Comparison of ENCODE assay signal across 7 mouse cellular contexts in genomic region chr9:65692959-65693603, GRCm38 (mm10). TPM values are rescaled to one million over a fixed set of nuclear protein-coding genes. Genes with fewer than 3 reads are reported as not detected.
DNase-seq lines count a peak whose midpoint lies in the region; ATAC-seq and TF ChIP-seq lines count a peak whose summit lies in the region.

No protein-coding gene starts in this region.

- peaks cover 18% of the 10 kb centered on the region for H3K36me3 ChIP-seq in neural tube, embryonic 11.5 days (ENCODE audit: control insufficient read depth, insufficient read depth, low read length)
- H3K36me3 ChIP-seq in forebrain, embryonic 13.5 days (ENCODE audit: poor library complexity, severe bottlenecking) = peaks cover 80% of the 10 kb centered on the region
- peaks cover 85% of the 10 kb centered on the region for H3K36me3 ChIP-seq in limb, embryonic 12.5 days
- H3K36me3 ChIP-seq in stomach, postnatal 0 days (ENCODE audit: control insufficient read depth, insufficient read depth, low read length) = peaks cover 25% of the 10 kb centered on the region

- peaks cover 13% of the 10 kb centered on the region for H3K4me1 ChIP-seq in neural tube, embryonic 11.5 days (ENCODE audit: control insufficient read depth, insufficient read depth, low read length)
- peaks cover 31% of the 10 kb centered on the region for H3K4me1 ChIP-seq in forebrain, embryonic 13.5 days
- H3K4me1 ChIP-seq in limb, embryonic 12.5 days (replicated peaks) = peaks cover 15% of the 10 kb centered on the region
- H3K4me1 ChIP-seq in stomach, postnatal 0 days (replicated peaks; ENCODE audit: control insufficient read depth, insufficient read depth) = no peaks in the 10 kb centered on the region

- H3K9ac ChIP-seq in neural tube, embryonic 11.5 days (ENCODE audit: low read length) = no peak overlapping the region
- 0 out of 2 replicates have a peak overlapping the region, but pooled peaks have one; percentile 5 for H3K9ac ChIP-seq in forebrain, embryonic 13.5 days
- no peak overlapping the region for H3K9ac ChIP-seq in limb, embryonic 12.5 days (replicated peaks)
- no peak overlapping the region for H3K9ac ChIP-seq in stomach, postnatal 0 days (ENCODE audit: low read length)

- no peak for DNase-seq in neural tube, embryonic 11.5 days (ENCODE audit: low spot score)
- no peak for DNase-seq in neural tube, embryonic 10.5 days (ENCODE audit: extremely low spot score, low spot score)
- DNase-seq in stomach, postnatal 0 days (ENCODE audit: low spot score) = no peak
- no peak for DNase-seq in frontal cortex, adult 2 months (ENCODE audit: extremely low spot score in 1 of 2, low spot score in 1 of 2)
- no peak for DNase-seq in c-Kit-positive CD71-positive TER-119-positive erythroid progenitor cells, embryonic 14.5 days (ENCODE audit: low spot score)

- no peaks in the 10 kb centered on the region for H3K9me3 ChIP-seq in neural tube, embryonic 11.5 days (ENCODE audit: control insufficient read depth, low read length)
- H3K9me3 ChIP-seq in forebrain, embryonic 13.5 days (replicated peaks) = no peaks in the 10 kb centered on the region
- H3K9me3 ChIP-seq in limb, embryonic 12.5 days = no peaks in the 10 kb centered on the region
- H3K9me3 ChIP-seq in stomach, postnatal 0 days (ENCODE audit: control insufficient read depth, low read length) = no peaks in the 10 kb centered on the region

- TF ChIP-seq EP300 in stomach, postnatal 0 days (optimal IDR thresholded peaks at IDR 0.05) = no peak

- H3K4me2 ChIP-seq in neural tube, embryonic 11.5 days (ENCODE audit: low read depth) = no peak overlapping the region
- H3K4me2 ChIP-seq in forebrain, embryonic 13.5 days = no peak overlapping the region
- no peak overlapping the region for H3K4me2 ChIP-seq in limb, embryonic 12.5 days
- H3K4me2 ChIP-seq in stomach, postnatal 0 days (replicated peaks; ENCODE audit: low read depth) = no peak overlapping the region

- no peak for TF ChIP-seq CTCF in stomach, postnatal 0 days (IDR thresholded peaks at IDR 0.05; ENCODE audit: low read depth)

- 0 out of 2 replicates have a peak overlapping the region, but pooled peaks have one; percentile 35 for H3K27ac ChIP-seq in neural tube, embryonic 11.5 days (ENCODE audit: low read depth, low read length)
- peak overlapping the region; percentile 76 for H3K27ac ChIP-seq in forebrain, embryonic 13.5 days
- peak overlapping the region; percentile 84 for H3K27ac ChIP-seq in limb, embryonic 12.5 days
- peak overlapping the region; percentile 30; the same call in 1 of the 2 replicates for H3K27ac ChIP-seq in stomach, postnatal 0 days (replicated peaks)

- no peak overlapping the region for H3K4me3 ChIP-seq in neural tube, embryonic 11.5 days (ENCODE audit: low read depth, low read length)
- H3K4me3 ChIP-seq in forebrain, embryonic 13.5 days = no peak overlapping the region
- H3K4me3 ChIP-seq in limb, embryonic 12.5 days (replicated peaks) = no peak overlapping the region
- no peak overlapping the region for H3K4me3 ChIP-seq in stomach, postnatal 0 days (ENCODE audit: low read depth, low read length)

- WGBS in neural tube, embryonic 11.5 days = 42% methylated on average over 5 of the region's 5 CpGs
- 31% methylated on average over 5 of the region's 5 CpGs for WGBS in forebrain, embryonic 13.5 days
- 46% methylated on average over 5 of the region's 5 CpGs for WGBS in limb, embryonic 12.5 days
- WGBS in stomach, postnatal 0 days = 36% methylated on average over 5 of the region's 5 CpGs

- no peak for ATAC-seq in neural tube, embryonic 11.5 days (ENCODE audit: insufficient read depth, low FRiP score, low TSS enrichment)
- ATAC-seq in forebrain, embryonic 13.5 days = no peak
- peak; percentile 60; the same call in 1 of the 2 replicates for ATAC-seq in limb, embryonic 12.5 days (ENCODE audit: insufficient number of reproducible peaks, insufficient read depth, low FRiP score, low TSS enrichment, low read depth)
- no peak for ATAC-seq in stomach, postnatal 0 days (ENCODE audit: low FRiP score, low TSS enrichment)

- no peaks in the 10 kb centered on the region for H3K27me3 ChIP-seq in neural tube, embryonic 11.5 days (ENCODE audit: control insufficient read depth, insufficient read depth, low read length)
- H3K27me3 ChIP-seq in forebrain, embryonic 13.5 days = no peaks in the 10 kb centered on the region
- no peaks in the 10 kb centered on the region for H3K27me3 ChIP-seq in limb, embryonic 12.5 days
- no peaks in the 10 kb centered on the region for H3K27me3 ChIP-seq in stomach, postnatal 0 days (ENCODE audit: control insufficient read depth, insufficient read depth, low read length)

RNA-seq across cellular contexts. Expression of gene Oaz2, which starts 25.3 kb away (rescaled TPM):
- polyA plus RNA-seq in neural tube, embryonic 11.5 days (2014; fragmentation: Nextera tagmentation; extraction: Ambion mirVana) = 254 and 263 TPM in 2 replicates
- 273 and 289 TPM in 2 replicates for polyA plus RNA-seq in forebrain, embryonic 13.5 days (2015; fragmentation: Nextera tagmentation; extraction: Ambion mirVana)
- 294 and 296 TPM in 2 replicates for polyA plus RNA-seq in limb, embryonic 12.5 days (2016; fragmentation: Nextera tagmentation; extraction: Ambion mirVana)
- 138 and 144 TPM in 2 replicates for polyA plus RNA-seq in stomach, postnatal 0 days (2015; fragmentation: Nextera tagmentation; extraction: Ambion mirVana)
- 220 and 229 TPM in 2 replicates for polyA plus RNA-seq in frontal cortex, adult 2 months (2012; rRNA removed)

Comparison
In these comparisons a context has a peak if more than half of its experiments do, and no peak if none do; other contexts are left out.
1. H3K27ac ChIP-seq: peak in every context shown above with its lines; median percentile 84 in limb, embryonic 12.5 days; 76 in forebrain, embryonic 13.5 days; 35 in neural tube, embryonic 11.5 days; 30 in stomach, postnatal 0 days.